Mouse (Mus musculus): ENCODE data around the gene Pan2. TPM values are rescaled to one million over a fixed set of nuclear protein-coding genes. Genes with fewer than 3 reads are reported as not detected.

Pan2 gene
- polyA plus RNA-seq, 1 experiment from 2014 or later, result 41.8 TPM

DNA sequence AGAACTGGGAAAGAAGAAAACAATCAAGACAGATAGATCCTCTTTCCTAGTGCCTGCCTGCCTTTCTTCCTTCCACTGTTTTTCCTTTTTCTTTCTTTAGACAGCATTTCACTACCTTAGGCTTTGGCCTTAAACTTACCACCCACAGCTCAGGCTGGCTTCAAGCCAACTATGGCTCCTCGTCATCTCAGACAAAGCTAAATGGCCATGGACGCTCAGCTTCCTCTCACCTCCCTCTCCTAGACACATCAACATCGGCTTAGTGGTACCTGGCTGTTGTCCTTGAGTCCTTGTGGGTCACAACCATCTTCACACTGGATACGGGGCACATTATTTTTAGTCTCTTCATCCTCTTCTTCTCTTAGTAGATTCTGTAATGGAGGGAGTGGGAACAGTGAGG lies 5.9 kb upstream of the Pan2 start:
- WGBS, result 87% methylated on average over 4 of the region's 4 CpGs

DNA sequence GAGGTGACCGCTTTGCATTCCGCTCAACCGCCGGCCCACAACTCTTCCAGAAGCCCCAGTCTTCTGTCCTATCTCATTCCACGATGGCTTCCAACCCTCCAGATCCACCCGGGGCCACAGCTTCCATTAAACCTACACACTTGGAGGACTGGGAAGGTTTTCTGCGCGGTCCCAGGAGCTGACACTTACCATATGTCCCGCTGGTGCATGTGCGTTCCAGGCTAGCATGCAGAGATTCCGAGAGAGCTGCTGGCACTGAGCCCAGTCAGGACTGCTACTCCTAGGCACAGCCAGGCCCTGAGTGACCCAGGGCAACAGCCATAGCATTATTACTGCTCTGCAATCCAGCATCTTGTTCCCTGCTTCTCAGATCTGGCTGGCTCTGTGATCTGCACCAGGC lies 5.5 kb upstream of the Pan2 start:
- Histone ChIP-seq H3K27ac (no peak overlapping the region), H3K36me3 (0 out of 2 replicates have a peak, but pooled peaks cover under 1% of the 10 kb centered on the region), H3K4me1 (peaks cover 6% of the 10 kb centered on the region), H3K4me3 (no peak overlapping the region), H3K27me3 (ENCODE audit: low read depth, poor library complexity, severe bottlenecking) (no peaks in the 10 kb centered on the region), H3K9me3 (replicated peaks) (no peaks in the 10 kb centered on the region)
- WGBS, result 85% methylated on average over 11 of the region's 11 CpGs
- no peak for DNase-seq (ENCODE audit: low spot score)

More for the DNA sequence above, 5.9 kb upstream of the Pan2 start:
- Histone ChIP-seq H3K4me1 (peaks cover 2% of the 10 kb centered on the region), H3K4me3 (no peak overlapping the region), H3K27ac (no peak overlapping the region), H3K27me3 (ENCODE audit: low read depth, poor library complexity, severe bottlenecking) (no peaks in the 10 kb centered on the region), H3K9me3 (replicated peaks) (no peaks in the 10 kb centered on the region), H3K36me3 (peaks cover 4% of the 10 kb centered on the region)
- DNase-seq (ENCODE audit: low spot score), result no peak

DNA sequence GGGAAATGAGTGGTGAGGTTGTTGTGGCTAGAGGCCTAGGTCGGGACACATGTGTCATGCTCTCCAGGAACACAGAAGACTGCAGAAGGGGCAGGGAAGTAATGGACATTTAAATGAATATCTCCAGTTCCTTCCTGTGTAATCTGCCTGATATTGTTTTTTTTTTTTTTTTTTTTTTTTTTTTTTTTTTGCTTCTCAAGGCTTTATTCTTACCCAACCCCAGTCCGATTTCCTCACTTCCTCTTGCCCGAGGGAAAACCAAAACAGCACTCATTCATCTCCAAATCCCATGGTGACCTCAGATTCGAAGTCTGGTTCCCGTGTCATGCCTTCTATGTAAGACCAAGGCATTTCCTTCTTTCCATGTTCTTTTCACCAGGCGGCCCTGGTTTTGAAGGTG lies 4.9 kb upstream of the Pan2 start:
- H3K27ac ChIP-seq, result no peak overlapping the region
- H3K27me3 ChIP-seq (ENCODE audit: low read depth, poor library complexity, severe bottlenecking), result no peaks in the 10 kb centered on the region
- DNase-seq (ENCODE audit: low spot score), result no peak
- H3K4me1 ChIP-seq, result peaks cover 6% of the 10 kb centered on the region
- 86% methylated on average over 6 of the region's 6 CpGs for WGBS
- H3K9me3 ChIP-seq (replicated peaks), result no peaks in the 10 kb centered on the region
- H3K36me3 ChIP-seq, result no peaks in the 10 kb centered on the region
- H3K4me3 ChIP-seq, result no peak overlapping the region

DNA sequence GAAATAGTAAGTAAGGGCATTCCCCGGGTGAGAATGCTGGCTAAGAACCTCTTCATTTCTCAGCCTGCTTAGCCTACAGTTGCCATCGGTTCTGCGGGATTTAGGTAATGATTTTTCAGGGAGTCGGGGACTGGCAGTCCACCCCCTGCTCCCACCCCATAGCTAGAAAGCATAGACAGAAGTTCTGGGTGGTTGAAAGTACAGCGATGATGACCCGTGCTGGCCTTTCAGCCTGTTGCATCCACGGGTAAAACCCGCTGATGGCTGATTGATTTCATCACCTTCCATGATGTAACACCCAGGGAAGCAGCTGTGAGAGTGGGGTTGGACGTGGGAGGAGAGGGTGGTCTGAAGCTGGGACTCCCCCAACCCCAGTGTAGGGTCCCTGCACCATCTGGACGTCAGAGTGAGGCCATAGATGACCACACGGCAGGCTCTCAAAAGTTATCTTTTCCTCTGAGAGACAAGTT lies 4.4 kb upstream of the Pan2 start, which contains the start of gene Il23a:
Il23a (minus strand) TSS at position 51 of the 470 bp plus-strand sequence.
- H3K36me3 ChIP-seq, result no peaks in the 10 kb centered on the region
- H3K4me1 ChIP-seq, result peaks cover 8% of the 10 kb centered on the region
- H3K4me3 ChIP-seq, result no peak within 1 kb of the TSS
- no peak within 1 kb of the TSS for H3K27ac ChIP-seq
- WGBS, result 85% methylated on average over 11 of the region's 11 CpGs
- H3K27me3 ChIP-seq (ENCODE audit: low read depth, poor library complexity, severe bottlenecking), result no peaks in the 10 kb centered on the region
- no peak for DNase-seq (ENCODE audit: low spot score)
- no peaks in the 10 kb centered on the region for H3K9me3 ChIP-seq (replicated peaks)

DNA sequence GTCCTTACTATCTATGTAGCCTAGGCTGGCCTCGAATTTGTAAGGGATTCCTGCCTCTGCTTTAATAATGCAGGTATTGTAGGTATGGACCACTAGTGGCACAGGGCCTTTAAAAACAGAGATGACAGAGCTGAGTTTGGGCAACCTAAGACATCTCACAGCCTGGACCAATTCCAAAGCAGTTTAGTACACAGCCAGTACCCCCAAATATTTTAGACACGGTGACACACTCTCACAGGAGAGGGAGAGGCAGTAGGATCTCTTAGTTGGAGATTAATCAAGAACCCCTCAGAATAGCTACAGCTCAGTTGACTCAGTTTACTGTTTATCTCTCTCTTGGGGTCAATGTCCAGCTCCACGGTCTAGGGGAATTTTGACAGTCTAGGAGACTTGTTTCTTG lies 778 bp upstream of the Pan2 start:
- peaks cover 17% of the 10 kb centered on the region for H3K4me1 ChIP-seq
- H3K27me3 ChIP-seq (ENCODE audit: low read depth, poor library complexity, severe bottlenecking), result no peaks in the 10 kb centered on the region
- peaks cover 10% of the 10 kb centered on the region for H3K36me3 ChIP-seq
- H3K4me3 ChIP-seq, result peak overlapping the region; percentile 66
- 47% methylated on average over 3 of the region's 3 CpGs for WGBS
- H3K27ac ChIP-seq, result peak overlapping the region; percentile 94
- DNase-seq (ENCODE audit: low spot score), result no peak
- H3K9me3 ChIP-seq (replicated peaks), result no peaks in the 10 kb centered on the region

DNA sequence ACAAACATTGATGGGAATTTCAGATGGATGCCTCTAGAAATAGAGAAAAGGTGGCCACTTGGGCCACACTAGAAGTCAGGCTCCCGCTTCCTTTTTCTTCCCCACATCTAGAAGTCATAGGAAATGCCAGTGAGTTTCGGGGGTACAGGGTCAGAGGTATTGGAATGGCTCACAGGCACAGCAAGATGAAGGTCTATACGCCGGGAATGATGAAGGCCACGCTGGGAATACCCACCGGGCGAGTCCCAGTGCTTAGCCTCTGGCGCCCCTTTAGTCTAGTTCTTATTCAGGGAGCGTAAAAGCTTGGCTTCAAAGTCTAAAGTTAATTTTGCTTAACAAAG lies 380 bp upstream of the Pan2 start:
- H3K4me3 ChIP-seq, result peak overlapping the region; percentile 66
- H3K9me3 ChIP-seq (replicated peaks), result no peaks in the 10 kb centered on the region
- DNase-seq (ENCODE audit: low spot score), result no peak
- H3K27me3 ChIP-seq (ENCODE audit: low read depth, poor library complexity, severe bottlenecking), result no peaks in the 10 kb centered on the region
- peak overlapping the region; percentile 94 for H3K27ac ChIP-seq
- H3K36me3 ChIP-seq, result peaks cover 10% of the 10 kb centered on the region
- 1% methylated on average over 9 of the region's 9 CpGs for WGBS
- peaks cover 17% of the 10 kb centered on the region for H3K4me1 ChIP-seq

DNA sequence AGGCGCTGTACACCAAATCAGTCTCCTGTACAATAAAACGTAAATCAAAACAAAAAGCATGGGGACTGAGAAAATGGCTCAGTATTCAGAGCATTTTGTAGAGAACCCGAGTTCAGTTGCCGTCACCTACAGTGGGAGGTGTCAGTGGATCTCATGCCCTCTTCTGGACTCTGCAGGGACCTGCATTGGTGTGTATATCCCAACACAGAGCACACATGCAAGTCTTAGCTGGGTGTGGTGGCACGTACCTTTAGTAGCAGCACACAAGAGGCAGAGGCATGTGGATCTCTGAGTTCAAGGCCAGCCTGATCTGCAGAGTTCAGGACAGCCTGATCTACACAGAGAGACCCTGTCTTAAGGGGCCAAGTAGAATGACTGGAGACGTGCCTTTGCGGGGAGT lies 6.5 kb downstream of the Pan2 start:
- Histone ChIP-seq H3K27me3 (ENCODE audit: low read depth, poor library complexity, severe bottlenecking) (no peaks in the 10 kb centered on the region), H3K27ac (no peak overlapping the region), H3K4me1 (no peaks in the 10 kb centered on the region), H3K4me3 (no peak overlapping the region), H3K36me3 (peaks cover 75% of the 10 kb centered on the region), H3K9me3 (replicated peaks) (no peaks in the 10 kb centered on the region)
- DNase-seq (ENCODE audit: low spot score), result no peak
- WGBS, result 94% methylated on average over 7 of the region's 7 CpGs

DNA sequence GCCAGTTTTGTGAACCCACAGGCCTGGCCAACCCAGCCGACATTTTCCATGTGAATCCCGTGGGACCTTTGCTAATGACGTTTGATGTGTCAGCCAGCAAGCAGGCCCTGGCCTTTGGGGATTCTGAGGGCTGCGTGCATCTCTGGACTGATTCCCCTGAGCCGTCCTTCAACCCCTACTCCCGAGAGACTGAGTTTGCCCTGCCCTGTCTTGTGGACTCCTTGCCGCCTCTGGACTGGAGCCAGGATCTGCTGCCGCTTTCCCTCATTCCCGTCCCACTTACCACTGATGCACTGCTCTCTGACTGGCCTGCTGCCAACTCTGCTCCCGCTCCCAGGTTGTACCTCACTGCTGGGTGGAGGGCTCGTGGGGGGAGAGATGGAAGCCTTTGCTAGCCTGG lies 7.0 kb downstream of the Pan2 start:
- H3K27ac ChIP-seq, result no peak overlapping the region

DNA sequence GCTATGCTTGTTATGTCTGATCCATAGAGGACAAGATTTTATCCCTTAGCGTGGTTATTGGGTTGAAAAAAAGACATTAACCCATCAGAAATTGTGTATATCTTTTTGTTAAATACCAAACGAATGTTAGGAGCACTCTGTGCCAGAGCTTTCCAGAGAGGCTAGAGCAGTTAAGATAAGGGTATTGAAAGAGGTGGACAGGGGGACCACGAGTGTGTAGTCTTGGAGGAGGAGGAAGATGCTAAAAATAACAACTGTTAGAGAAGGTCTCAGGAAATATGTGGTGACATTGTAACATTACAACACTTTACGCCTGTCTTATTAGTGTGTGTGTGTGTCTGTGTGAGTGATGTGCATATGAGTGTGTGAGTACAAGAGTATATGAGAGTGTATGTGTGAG lies 7.8 kb downstream of the Pan2 start:
- no peaks in the 10 kb centered on the region for H3K27me3 ChIP-seq (ENCODE audit: low read depth, poor library complexity, severe bottlenecking)
- H3K9me3 ChIP-seq (replicated peaks), result no peaks in the 10 kb centered on the region
- peaks cover 83% of the 10 kb centered on the region for H3K36me3 ChIP-seq
- H3K4me1 ChIP-seq, result no peaks in the 10 kb centered on the region
- WGBS, result 94% methylated on average over 4 of the region's 4 CpGs
- no peak overlapping the region for H3K4me3 ChIP-seq
- DNase-seq (ENCODE audit: low spot score), result no peak
- no peak overlapping the region for H3K27ac ChIP-seq

More for the DNA sequence above, 7.0 kb downstream of the Pan2 start:
- H3K9me3 ChIP-seq (replicated peaks), result no peaks in the 10 kb centered on the region
- no peaks in the 10 kb centered on the region for H3K27me3 ChIP-seq (ENCODE audit: low read depth, poor library complexity, severe bottlenecking)
- no peak overlapping the region for H3K4me3 ChIP-seq
- 92% methylated on average over 11 of the region's 11 CpGs for WGBS
- no peaks in the 10 kb centered on the region for H3K4me1 ChIP-seq
- peaks cover 80% of the 10 kb centered on the region for H3K36me3 ChIP-seq
- no peak for DNase-seq (ENCODE audit: low spot score)

DNA sequence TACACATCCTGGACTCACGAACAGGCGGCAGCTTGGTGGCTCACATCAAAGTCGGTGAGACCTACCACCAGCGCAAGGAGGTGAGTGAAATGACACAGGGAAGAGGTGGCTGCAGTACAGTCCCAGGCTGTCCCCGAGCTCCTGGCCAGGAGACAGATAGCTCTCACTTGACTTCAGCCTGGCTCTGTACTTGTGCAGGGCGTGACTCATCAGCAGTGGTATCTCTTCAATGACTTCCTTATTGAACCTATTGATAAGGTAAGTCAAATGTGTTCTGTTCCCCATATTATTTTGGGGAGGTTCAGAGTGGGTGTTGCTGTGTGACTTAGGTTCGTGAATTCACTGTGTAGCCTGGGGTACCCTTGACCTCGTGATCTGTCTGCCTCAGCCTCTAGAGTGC lies 12.4 kb downstream of the Pan2 start:
- no peaks in the 10 kb centered on the region for H3K9me3 ChIP-seq (replicated peaks)
- DNase-seq (ENCODE audit: low spot score), result no peak
- H3K27ac ChIP-seq, result no peak overlapping the region
- peaks cover 94% of the 10 kb centered on the region for H3K36me3 ChIP-seq
- no peaks in the 10 kb centered on the region for H3K27me3 ChIP-seq (ENCODE audit: low read depth, poor library complexity, severe bottlenecking)
- 93% methylated on average over 8 of the region's 8 CpGs for WGBS
- no peaks in the 10 kb centered on the region for H3K4me1 ChIP-seq
- no peak overlapping the region for H3K4me3 ChIP-seq

DNA sequence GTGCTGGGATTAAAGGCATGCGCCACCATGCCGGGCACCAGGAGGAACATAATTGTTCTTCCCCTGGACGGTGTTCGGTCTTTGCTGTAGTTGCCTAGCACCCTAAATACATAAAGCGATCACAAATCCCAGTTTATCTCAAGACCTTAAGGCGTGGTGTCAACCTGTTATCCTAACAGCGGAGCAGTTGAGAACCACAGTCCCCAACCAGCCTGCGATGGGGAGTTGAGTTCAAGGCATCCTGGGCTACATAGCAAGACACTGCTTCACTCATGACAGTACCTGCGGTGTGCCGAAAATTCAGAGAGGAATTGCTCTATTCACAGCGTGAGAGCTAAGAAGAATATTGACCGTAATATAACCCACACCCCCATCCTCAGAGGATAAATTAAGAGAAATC lies 18.5 kb downstream of the Pan2 start:
- Histone ChIP-seq H3K27me3 (ENCODE audit: low read depth, poor library complexity, severe bottlenecking) (no peaks in the 10 kb centered on the region), H3K36me3 (peaks cover 74% of the 10 kb centered on the region), H3K27ac (peak overlapping the region; percentile 98), H3K4me3 (peak overlapping the region; percentile 80), H3K4me1 (peaks cover 18% of the 10 kb centered on the region), H3K9me3 (replicated peaks) (no peaks in the 10 kb centered on the region)
- DNase-seq (ENCODE audit: low spot score), result peak; percentile 58
- 66% methylated on average over 12 of the region's 12 CpGs for WGBS

DNA sequence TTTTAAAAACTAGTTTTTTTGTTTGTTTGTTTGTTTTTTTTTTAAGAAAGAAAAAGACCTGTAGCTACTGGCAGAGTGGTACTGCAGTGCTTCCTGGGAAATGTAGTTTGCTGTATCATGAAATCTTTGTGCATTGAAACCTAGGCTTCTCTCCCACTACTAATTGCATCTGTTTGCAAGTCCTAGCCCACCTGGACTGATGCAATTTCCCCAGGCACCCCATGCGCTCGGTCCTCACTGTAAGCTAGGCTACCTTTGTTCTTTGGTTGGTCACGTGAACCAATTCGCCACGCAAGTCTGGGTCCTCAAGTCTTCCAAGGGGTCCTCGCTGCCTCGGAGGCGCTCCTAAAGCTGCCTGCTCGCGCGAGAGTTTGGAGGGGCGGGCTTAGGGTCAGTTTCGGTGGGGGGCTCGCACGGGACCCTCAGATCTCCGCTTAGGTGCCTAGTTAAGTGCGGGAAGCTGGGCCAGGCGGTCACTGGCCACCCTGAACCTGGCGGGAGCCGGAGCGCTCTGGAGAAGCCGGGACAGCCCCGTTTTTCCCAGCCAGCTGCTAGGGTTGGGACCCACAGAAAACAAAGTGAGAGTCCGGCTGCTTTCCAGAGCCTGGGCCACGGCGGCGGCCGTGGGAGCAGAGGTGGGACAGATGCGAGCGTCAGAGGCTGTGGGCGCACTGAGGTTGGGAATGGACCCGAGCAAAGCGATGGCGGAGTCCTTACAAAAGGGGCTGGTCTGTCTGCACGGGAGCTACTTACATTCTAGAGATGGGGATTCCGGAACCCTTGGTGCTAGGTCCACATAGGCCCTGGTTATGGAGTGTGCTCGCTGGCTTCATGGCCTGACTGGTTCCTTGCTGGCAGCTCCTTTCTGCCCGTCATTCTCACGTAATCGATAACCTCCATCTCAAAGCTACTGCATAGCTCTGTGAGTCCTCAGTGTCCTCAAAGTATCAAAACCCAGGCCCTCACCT lies 19.3 kb downstream of the Pan2 start, which contains the start of gene Cnpy2:
Cnpy2 (plus strand) TSS at position 319 of the 968 bp plus-strand sequence.
- Histone ChIP-seq H3K4me1 (peaks cover 18% of the 10 kb centered on the region), H3K36me3 (peaks cover 74% of the 10 kb centered on the region), H3K4me3 (peak within 1 kb of the TSS; percentile 80), H3K9me3 (replicated peaks) (no peaks in the 10 kb centered on the region), H3K27ac (peak within 1 kb of the TSS; percentile 98), H3K27me3 (ENCODE audit: low read depth, poor library complexity, severe bottlenecking) (no peaks in the 10 kb centered on the region)
- WGBS, result under 1% methylated on average over 40 of the region's 40 CpGs
- peak; percentile 97 for DNase-seq (ENCODE audit: low spot score)

DNA sequence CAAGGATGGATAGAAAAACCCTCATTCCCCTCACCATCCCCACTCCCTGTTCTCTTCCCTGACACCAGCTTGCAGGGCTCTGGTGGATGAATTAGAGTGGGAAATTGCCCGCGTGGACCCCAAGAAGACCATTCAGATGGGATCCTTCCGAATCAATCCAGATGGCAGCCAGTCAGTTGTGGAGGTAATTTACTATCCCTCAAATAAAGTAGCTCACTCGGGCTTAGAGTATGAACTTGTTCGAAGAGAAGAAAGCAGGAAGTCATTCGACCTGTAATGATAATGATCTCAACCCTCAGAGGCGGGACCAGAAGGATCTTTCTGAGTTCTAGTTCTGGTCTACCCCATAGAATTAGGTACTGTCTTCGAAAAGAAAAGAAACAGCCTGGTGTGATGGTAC lies 20.4 kb downstream of the Pan2 start:
- peaks cover 74% of the 10 kb centered on the region for H3K36me3 ChIP-seq
- no peaks in the 10 kb centered on the region for H3K9me3 ChIP-seq (replicated peaks)
- WGBS, result 78% methylated on average over 8 of the region's 8 CpGs
- no peak for DNase-seq (ENCODE audit: low spot score)
- peaks cover 18% of the 10 kb centered on the region for H3K4me1 ChIP-seq
- H3K4me3 ChIP-seq, result peak overlapping the region; percentile 80
- peak overlapping the region; percentile 98 for H3K27ac ChIP-seq
- no peaks in the 10 kb centered on the region for H3K27me3 ChIP-seq (ENCODE audit: low read depth, poor library complexity, severe bottlenecking)
